Mouse (Mus musculus) E14TG2a.4 (cell line): ENCODE results near the gene L3mbtl3.
A peak's percentile ranks its signal among the peaks of the same experiment; 100 is the strongest.

Source experiments
- H3K27me3 ChIP-seq: 2 replicates; pipeline ENCODE4 v1.6.1; 2014; ENCODE audit warnings: low read length, control low read depth; ENCODE audit not compliant: insufficient read depth
- H3K36me3 ChIP-seq: 2 replicates; pipeline ENCODE4 v1.6.1; 2014; ENCODE audit warnings: low read length, control low read depth; ENCODE audit not compliant: insufficient read depth
- H3K4me1 ChIP-seq: replicated peaks from 2 replicates; pipeline ENCODE4 v1.6.1; 2014; ENCODE audit warnings: low read depth, low read length, control low read depth
- H3K4me3 ChIP-seq: replicated peaks from 2 replicates; pipeline ENCODE4 v1.5.1; 2014; ENCODE audit warnings: mild to moderate bottlenecking, low read length
- H3K9me3 ChIP-seq: 2 replicates; pipeline ENCODE4 v1.6.1; 2014; ENCODE audit warnings: low read length, control low read depth
- CTCF ChIP-seq: conservative IDR thresholded peaks from 2 replicates; pipeline ENCODE4 v1.5.1; 2014; ENCODE audit warnings: low read length
- NANOG ChIP-seq: IDR thresholded peaks from 2 replicates; pipeline ENCODE4 v1.6.1; 2014; ENCODE audit warnings: borderline replicate concordance, low read length, mixed read lengths
- POU5F1 ChIP-seq: IDR thresholded peaks from 2 replicates; pipeline ENCODE4 v1.6.1; 2014; ENCODE audit warnings: low read length, borderline replicate concordance

L3mbtl3 gene

DNA sequence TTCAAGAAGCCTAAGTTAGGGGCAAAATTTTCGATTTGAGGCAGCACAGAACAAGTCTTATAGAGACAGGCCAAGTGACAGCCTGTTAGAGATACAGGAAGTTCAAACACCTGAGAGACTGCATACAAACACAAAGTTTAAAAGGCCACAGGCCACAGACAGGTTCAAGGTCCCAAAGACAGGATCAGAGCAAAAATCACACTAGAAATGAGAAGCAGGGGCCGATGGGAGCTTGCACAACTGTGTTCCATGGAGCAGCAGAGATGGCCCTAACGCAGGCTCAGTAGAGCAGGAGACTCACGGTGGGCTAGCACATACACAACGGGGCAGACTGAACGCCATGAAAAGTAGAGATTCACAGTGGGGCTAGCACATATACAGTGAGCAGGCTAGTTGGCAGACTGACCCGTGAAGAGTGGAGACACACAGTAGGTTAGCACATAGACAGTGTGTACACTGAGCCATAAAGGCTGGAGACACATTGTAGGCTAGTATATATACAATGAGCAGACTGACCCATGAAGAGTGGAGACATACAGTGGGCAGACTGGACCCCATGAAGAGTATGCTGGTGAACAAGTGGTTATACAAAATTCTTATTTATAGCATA lies 24.5 kb downstream of the L3mbtl3 start:
- no peak for TF ChIP-seq CTCF
- TF ChIP-seq POU5F1, result no peak
- no peak for TF ChIP-seq NANOG
- Histone ChIP-seq H3K9me3 (peaks cover 4% of the 10 kb centered on the region; the same call in 1 of the 2 replicates), H3K4me3 (no peak overlapping the region), H3K27me3 (no peaks in the 10 kb centered on the region), H3K36me3 (no peaks in the 10 kb centered on the region), H3K4me1 (peaks cover 15% of the 10 kb centered on the region)

DNA sequence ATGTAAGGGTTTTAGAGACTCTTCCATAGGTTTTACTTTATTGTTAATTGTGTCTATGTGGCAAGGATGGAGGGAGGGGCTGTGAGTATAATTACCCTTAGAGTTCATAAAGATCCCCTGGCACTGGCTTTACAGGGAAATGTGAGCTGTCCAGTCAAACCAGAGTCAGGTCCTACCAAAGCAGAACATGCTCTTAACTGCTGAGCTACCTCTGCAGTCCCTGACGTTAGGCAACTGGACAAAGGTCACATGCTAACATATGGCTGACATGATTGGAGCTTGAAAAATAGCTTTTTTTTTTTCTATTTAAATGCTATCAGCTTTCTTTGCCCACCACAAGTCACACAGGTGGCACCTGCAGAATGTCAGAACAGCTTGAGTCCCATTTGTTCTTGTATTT lies 25.6 kb downstream of the L3mbtl3 start:
- Histone ChIP-seq H3K4me1 (peaks cover 17% of the 10 kb centered on the region), H3K27me3 (no peaks in the 10 kb centered on the region), H3K36me3 (no peaks in the 10 kb centered on the region), H3K4me3 (no peak overlapping the region), H3K9me3 (peaks cover 4% of the 10 kb centered on the region; the same call in 1 of the 2 replicates)
- TF ChIP-seq NANOG (no peak), CTCF (no peak), POU5F1 (no peak)

DNA sequence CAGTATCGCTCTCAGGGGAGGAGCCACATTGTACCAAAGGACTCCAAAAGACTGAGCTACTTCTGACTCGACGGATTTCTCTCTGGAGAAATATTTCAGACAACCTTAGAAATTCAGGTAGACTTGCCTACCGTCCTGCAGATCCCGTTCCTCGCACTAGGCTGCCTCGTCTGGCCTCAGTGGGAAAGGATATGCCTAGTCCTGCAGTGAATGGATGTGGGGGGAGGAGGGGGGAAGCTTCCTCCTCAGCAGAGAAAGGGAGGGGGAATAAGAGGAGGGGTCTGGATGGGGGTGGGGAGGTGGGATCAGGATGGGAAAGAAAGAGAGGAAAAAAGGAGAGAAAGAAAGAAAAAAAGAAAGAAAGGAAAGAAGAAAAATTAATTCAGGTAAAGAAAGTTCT lies 28.2 kb downstream of the L3mbtl3 start:
- TF ChIP-seq NANOG (no peak), CTCF (no peak), POU5F1 (no peak)
- no peaks in the 10 kb centered on the region for H3K27me3 ChIP-seq
- peaks cover 4% of the 10 kb centered on the region; the same call in 1 of the 2 replicates for H3K9me3 ChIP-seq
- H3K36me3 ChIP-seq, result no peaks in the 10 kb centered on the region
- no peak overlapping the region for H3K4me3 ChIP-seq
- H3K4me1 ChIP-seq, result peaks cover 11% of the 10 kb centered on the region

DNA sequence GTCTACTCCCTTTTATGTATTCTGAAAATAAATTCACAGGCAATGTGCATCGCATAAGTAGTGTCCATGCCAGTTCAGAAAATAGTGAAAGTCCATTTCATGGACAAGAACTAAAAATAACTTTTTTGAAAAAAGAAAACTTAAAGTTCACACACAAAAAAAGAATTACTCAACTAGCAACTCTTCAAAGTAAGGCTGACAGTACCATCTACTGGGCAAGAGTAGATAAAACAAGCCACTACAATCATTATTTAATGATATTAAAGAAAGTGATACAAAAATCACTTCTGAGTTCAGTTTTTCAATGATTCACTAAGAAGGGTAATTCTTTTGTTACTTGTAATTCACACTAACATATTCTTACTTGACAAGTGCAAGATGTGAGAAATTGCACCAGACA lies 29.9 kb downstream of the L3mbtl3 start:
- peaks cover 11% of the 10 kb centered on the region for H3K4me1 ChIP-seq
- H3K4me3 ChIP-seq, result no peak overlapping the region
- no peaks in the 10 kb centered on the region for H3K27me3 ChIP-seq
- peaks cover 4% of the 10 kb centered on the region; the same call in 1 of the 2 replicates for H3K9me3 ChIP-seq
- TF ChIP-seq CTCF, result no peak
- TF ChIP-seq POU5F1, result no peak
- TF ChIP-seq NANOG, result no peak
- no peaks in the 10 kb centered on the region for H3K36me3 ChIP-seq

DNA sequence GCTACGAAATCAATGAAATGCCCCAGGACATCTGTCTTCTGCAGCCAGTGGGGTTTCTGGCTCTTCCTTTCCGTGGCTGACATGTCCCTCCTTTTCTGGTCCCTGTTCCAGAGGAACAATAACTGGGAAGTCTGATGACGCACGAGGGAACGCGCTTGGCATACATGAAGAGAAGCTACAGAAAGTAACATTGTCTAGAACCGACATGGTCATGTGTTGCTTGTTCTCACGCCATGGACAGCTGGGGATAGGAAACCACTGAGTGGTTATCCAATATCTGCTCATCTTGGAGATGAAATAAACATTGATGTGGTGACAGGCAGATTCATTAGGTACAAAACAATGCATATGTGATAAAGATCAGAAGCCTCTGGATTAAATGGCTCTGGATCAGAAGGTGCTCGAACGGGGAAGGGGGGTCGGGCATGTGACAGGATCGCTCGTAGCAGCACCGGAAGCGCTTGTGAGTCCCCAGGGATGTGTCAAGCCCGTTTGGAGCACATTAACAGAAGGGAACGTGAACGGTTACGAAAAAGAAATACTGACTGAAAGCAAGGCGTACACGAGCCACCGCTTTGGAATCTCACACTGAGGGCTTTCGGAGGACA lies 37.8 kb downstream of the L3mbtl3 start:
- Histone ChIP-seq H3K27me3 (peaks cover 17% of the 10 kb centered on the region; the same call in 1 of the 2 replicates), H3K9me3 (no peaks in the 10 kb centered on the region), H3K4me3 (no peak overlapping the region), H3K4me1 (peaks cover 30% of the 10 kb centered on the region), H3K36me3 (no peaks in the 10 kb centered on the region)
- TF ChIP-seq CTCF (no peak), POU5F1 (no peak), NANOG (no peak)

DNA sequence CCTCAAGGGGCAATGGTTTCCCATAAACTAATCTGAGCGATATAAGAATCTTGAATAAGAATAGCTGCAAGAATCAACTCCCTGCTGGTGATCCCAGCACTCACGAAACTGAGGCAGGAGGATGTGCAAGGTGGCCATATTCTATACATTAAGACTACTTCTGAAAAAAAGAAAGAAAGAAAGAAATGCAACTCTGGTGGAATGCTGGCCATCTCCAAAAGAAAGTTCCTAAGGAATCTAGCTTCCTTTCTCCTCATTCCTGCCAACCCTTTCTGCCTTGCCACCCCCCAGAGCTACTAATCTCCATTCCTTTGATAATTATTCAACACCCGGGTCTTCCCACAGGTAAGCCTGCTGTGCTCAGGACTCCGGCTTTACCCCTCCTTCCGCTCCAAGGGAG lies 41.8 kb downstream of the L3mbtl3 start:
- H3K36me3 ChIP-seq, result no peaks in the 10 kb centered on the region
- no peaks in the 10 kb centered on the region for H3K9me3 ChIP-seq
- peaks cover 41% of the 10 kb centered on the region for H3K4me1 ChIP-seq
- peak; percentile 37; the same call in 1 of the 2 replicates for TF ChIP-seq NANOG
- TF ChIP-seq CTCF, result no peak
- no peak overlapping the region for H3K4me3 ChIP-seq
- peaks cover 11% of the 10 kb centered on the region for H3K27me3 ChIP-seq

DNA sequence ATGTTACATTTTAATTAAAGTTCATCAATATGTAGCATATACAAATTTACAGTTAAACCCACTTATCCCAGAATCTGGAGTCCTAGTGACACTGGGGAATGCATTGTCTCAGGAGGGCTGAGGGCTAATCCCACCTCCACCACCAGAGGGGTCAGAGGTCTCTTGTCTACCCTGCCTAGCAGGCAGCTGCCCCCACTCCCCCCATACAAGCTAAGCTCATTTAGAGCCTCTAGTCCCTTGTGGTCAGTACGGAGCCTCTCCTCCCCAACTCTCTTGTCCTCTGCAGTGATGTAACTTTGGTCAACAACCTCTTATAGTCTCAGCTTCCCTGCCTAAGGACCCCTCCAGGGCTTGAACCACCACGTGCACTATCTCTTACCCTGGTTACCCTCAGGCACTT lies 43.0 kb downstream of the L3mbtl3 start:
- peaks cover 4% of the 10 kb centered on the region for H3K27me3 ChIP-seq
- H3K4me3 ChIP-seq, result no peak overlapping the region; the same call in 1 of the 2 replicates
- TF ChIP-seq NANOG, result no peak
- TF ChIP-seq CTCF, result peak; percentile 8; the same call in 1 of the 2 replicates
- TF ChIP-seq POU5F1, result no peak
- peaks cover 48% of the 10 kb centered on the region for H3K4me1 ChIP-seq
- no peaks in the 10 kb centered on the region for H3K36me3 ChIP-seq
- no peaks in the 10 kb centered on the region for H3K9me3 ChIP-seq

DNA sequence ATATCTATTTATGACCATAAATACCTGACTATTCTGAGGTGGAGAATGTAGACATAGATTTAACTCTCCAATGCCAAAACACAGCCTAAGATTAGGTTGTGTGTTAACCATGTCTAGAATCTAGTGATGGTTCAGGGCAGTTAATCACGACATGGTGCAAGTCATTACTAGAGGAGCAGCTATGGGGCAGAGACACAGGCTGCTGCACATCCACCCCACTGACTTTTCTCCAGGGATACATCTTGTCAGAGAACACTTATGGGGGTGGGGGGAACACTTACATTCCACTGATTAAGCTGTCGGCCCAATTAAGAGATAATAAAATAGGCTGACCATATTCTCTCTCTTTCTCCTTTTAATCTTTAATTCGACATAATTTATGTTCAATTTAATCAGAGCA lies 46.9 kb downstream of the L3mbtl3 start:
- Histone ChIP-seq H3K36me3 (no peaks in the 10 kb centered on the region), H3K4me1 (peaks cover 35% of the 10 kb centered on the region), H3K9me3 (no peaks in the 10 kb centered on the region), H3K27me3 (peaks cover 3% of the 10 kb centered on the region; the same call in 1 of the 2 replicates), H3K4me3 (no peak overlapping the region)
- TF ChIP-seq POU5F1, result no peak
- TF ChIP-seq CTCF, result no peak
- TF ChIP-seq NANOG, result no peak
